Mouse (Mus musculus) adrenal gland, adult 8-10 months (tissue): ENCODE measurements at regions not wholly inside any gene's neighbourhood (a gene's known extent, or its start where the extent isn't known, plus 50 kb on each side); places are given as distances from the start of the nearest gene placed in this dataset.
A peak's percentile ranks its signal among the peaks of the same experiment; 100 is the strongest.

Source experiments
- DNase-seq: peaks from one replicate; pipeline ENCODE4 v3.0.0; 2022
- microRNA-seq, 2 experiments: library from miRNA; unstranded; fragments of <30 nt; microRNA quantifications; one replicate each; pipeline ENCODE4 v1.2.0; 2022

- no peak for DNase-seq
These were observed 145.0 kb upstream of the Syt1 start for GRCm38 (mm10) chr10:109155768-109156167.

GRCm38 (mm10) chr10:109140421-109140938 is 129.7 kb upstream of the Syt1 start:
- DNase-seq = no peak

- DNase-seq = no peak
These were observed 126.3 kb upstream of the Syt1 start for GRCm38 (mm10) chr10:109136763-109137732.

- DNase-seq = no peak
These were observed 123.7 kb upstream of the Syt1 start for GRCm38 (mm10) chr10:109134521-109134920.

- DNase-seq = no peak
These were observed 121.3 kb upstream of the Syt1 start for GRCm38 (mm10) chr10:109132091-109132573.

GRCm38 (mm10) chr10:109129552-109130110 is 118.8 kb upstream of the Syt1 start:
- DNase-seq = peak; percentile 6

GRCm38 (mm10) chr10:109129068-109129467 is 118.3 kb upstream of the Syt1 start:
- no peak for DNase-seq

GRCm38 (mm10) chr10:109126699-109127098 is 115.9 kb upstream of the Syt1 start:
- DNase-seq = no peak

GRCm38 (mm10) chr10:109117143-109117542 is 106.4 kb upstream of the Syt1 start:
- no peak for DNase-seq

- no peak for DNase-seq
These were observed 104.3 kb upstream of the Syt1 start for GRCm38 (mm10) chr10:109115013-109115627.

- DNase-seq = no peak
These were observed 95.0 kb upstream of the Syt1 start for GRCm38 (mm10) chr10:109105781-109106180.

- no peak for DNase-seq
These were observed 81.4 kb upstream of the Syt1 start for GRCm38 (mm10) chr10:109092219-109092618.

GRCm38 (mm10) chr10:109079773-109080172 is 69.0 kb upstream of the Syt1 start:
- no peak for DNase-seq

- no peak for DNase-seq
These were observed 63.4 kb upstream of the Syt1 start for GRCm38 (mm10) chr10:109074218-109074617.

Small RNA genes lying in the stretch of these regions (microRNA-seq; reads per million reads assigned to microRNA genes)
- gene Gm44495 = 0 reads per million in 2 experiments
